Mouse (Mus musculus) midbrain, embryonic 16.5 days (tissue): Measurements from ENCODE around the gene Gucy2c. TPM values are rescaled to one million over a fixed set of nuclear protein-coding genes. Genes with fewer than 3 reads are reported as not detected.

ENCODE experiments used
- ATAC-seq: fragments of 200-750 bp; cut with Nextera tagmentation; 2 replicates; pipeline ENCODE4 v1.8.0; 2017; ENCODE audit warnings: moderate TSS enrichment
- H3K27ac ChIP-seq: fragments of 300-500 bp; sonication (generic); 2 replicates; pipeline ENCODE4 v1.5.1; 2014; ENCODE audit warnings: mild to moderate bottlenecking, low read length, mixed read lengths
- H3K27me3 ChIP-seq: fragments of 300-500 bp; sonication (generic); 2 replicates; pipeline ENCODE4 v1.6.1; 2014; ENCODE audit warnings: low read depth, low read length, mixed read lengths; ENCODE audit not compliant: control insufficient read depth, insufficient read depth
- H3K36me3 ChIP-seq: fragments of 300-500 bp; sonication (generic); 2 replicates; pipeline ENCODE4 v1.6.1; 2014; ENCODE audit warnings: mild to moderate bottlenecking, low read length, moderate library complexity, mixed read lengths; ENCODE audit not compliant: control insufficient read depth, insufficient read depth
- H3K4me1 ChIP-seq: fragments of 300-500 bp; sonication (generic); 2 replicates; pipeline ENCODE4 v1.6.1; 2014; ENCODE audit warnings: mild to moderate bottlenecking, low read length, mixed read lengths; ENCODE audit not compliant: control insufficient read depth, insufficient read depth
- H3K4me2 ChIP-seq: fragments of 300-500 bp; sonication (generic); 2 replicates; pipeline ENCODE4 v1.6.1; 2014; ENCODE audit warnings: mild to moderate bottlenecking, low read length, mixed read lengths
- H3K4me3 ChIP-seq: fragments of 300-500 bp; sonication (generic); 2 replicates; pipeline ENCODE4 v1.5.1; 2014; ENCODE audit warnings: low read depth, mild to moderate bottlenecking, low read length, moderate library complexity, mixed read lengths
- H3K9ac ChIP-seq: fragments of 300-500 bp; sonication (generic); 2 replicates; pipeline ENCODE4 v1.6.1; 2014; ENCODE audit warnings: low read depth, low read length, mixed read lengths
- H3K9me3 ChIP-seq: fragments of 300-500 bp; sonication (generic); replicated peaks from 2 replicates; pipeline ENCODE4 v1.6.1; 2014; ENCODE audit warnings: mild to moderate bottlenecking, low read length, mixed read lengths; ENCODE audit not compliant: control insufficient read depth, poor library complexity, severe bottlenecking
- WGBS: fragments of 180-500 bp; shearing (Covaris S2); extraction: QIAGEN DNeasy Blood & Tissue Kit; methylation state at CpG from one replicate; pipeline ENCODE4 v1.1.7; 2014; 5-methylcytosine and 5-hydroxymethylcytosine counted together
- polyA plus RNA-seq: library from polyadenylated mRNA; unstranded; fragments of >200 nt; fragmentation: Nextera tagmentation; extraction: Ambion mirVana; gene quantifications from 2 replicates; pipeline ENCODE4 v1.2.1, GENCODE M21; 2015

The Gucy2c gene
- polyA plus RNA-seq, 1 experiment from 2014 or later = 0.69 TPM

- H3K9me3 ChIP-seq = no peaks in the 10 kb centered on the region
- no peak for ATAC-seq
Measured at GRCm38 (mm10) chr6:136795850-136796249, 14.3 kb upstream of the Gucy2c start.

GRCm38 (mm10) chr6:136795110-136795509 lies 13.5 kb upstream of the Gucy2c start:
- H3K4me2 ChIP-seq = no peak overlapping the region
- no peak overlapping the region for H3K4me3 ChIP-seq
- H3K9ac ChIP-seq = no peak overlapping the region
- H3K9me3 ChIP-seq = no peaks in the 10 kb centered on the region
- H3K27me3 ChIP-seq = no peaks in the 10 kb centered on the region
- WGBS = 41% methylated on average over 1 of the region's 1 CpGs
- peaks cover 9% of the 10 kb centered on the region for H3K4me1 ChIP-seq
- no peak for ATAC-seq
- H3K27ac ChIP-seq = no peak overlapping the region
- no peaks in the 10 kb centered on the region for H3K36me3 ChIP-seq

More at GRCm38 (mm10) chr6:136795850-136796249, 14.3 kb upstream of the Gucy2c start:
- Histone ChIP-seq H3K4me1 (peaks cover 9% of the 10 kb centered on the region), H3K27ac (no peak overlapping the region), H3K27me3 (no peaks in the 10 kb centered on the region), H3K9ac (no peak overlapping the region), H3K36me3 (no peaks in the 10 kb centered on the region), H3K4me3 (no peak overlapping the region), H3K4me2 (no peak overlapping the region)
- 54% methylated on average over 6 of the region's 6 CpGs for WGBS

- 0 out of 2 replicates have a peak, but pooled peaks have one; percentile 36 for ATAC-seq
- Histone ChIP-seq H3K27me3 (no peaks in the 10 kb centered on the region), H3K4me3 (peak overlapping the region; percentile 29), H3K4me1 (peaks cover 9% of the 10 kb centered on the region), H3K27ac (no peak overlapping the region), H3K4me2 (peak overlapping the region; percentile 58), H3K36me3 (no peaks in the 10 kb centered on the region), H3K9me3 (no peaks in the 10 kb centered on the region), H3K9ac (no peak overlapping the region)
- under 1% methylated on average over 19 of the region's 24 CpGs for WGBS
Measured at GRCm38 (mm10) chr6:136793831-136794525, 12.4 kb upstream of the Gucy2c start.

- Histone ChIP-seq H3K4me2 (peak overlapping the region; percentile 58), H3K9me3 (no peaks in the 10 kb centered on the region), H3K36me3 (no peaks in the 10 kb centered on the region), H3K9ac (no peak overlapping the region), H3K27ac (no peak overlapping the region), H3K4me1 (peaks cover 9% of the 10 kb centered on the region), H3K27me3 (no peaks in the 10 kb centered on the region), H3K4me3 (peak overlapping the region; percentile 29)
- ATAC-seq = no peak
- WGBS = 29% methylated on average over 16 of the region's 16 CpGs
Measured at GRCm38 (mm10) chr6:136792884-136793758, 11.6 kb upstream of the Gucy2c start.

- H3K27ac ChIP-seq = no peak overlapping the region
- H3K36me3 ChIP-seq = no peaks in the 10 kb centered on the region
- no peak for ATAC-seq
Measured at GRCm38 (mm10) chr6:136789391-136789971, 7.9 kb upstream of the Gucy2c start.

GRCm38 (mm10) chr6:136782761-136783160 lies 1.2 kb upstream of the Gucy2c start:
- no peak overlapping the region for H3K27ac ChIP-seq
- H3K9ac ChIP-seq = no peak overlapping the region
- H3K9me3 ChIP-seq = no peaks in the 10 kb centered on the region
- no peaks in the 10 kb centered on the region for H3K4me1 ChIP-seq
- no peak overlapping the region for H3K4me2 ChIP-seq
- H3K36me3 ChIP-seq = no peaks in the 10 kb centered on the region
- H3K4me3 ChIP-seq = no peak overlapping the region
- no peak for ATAC-seq
- 68% methylated on average over 9 of the region's 9 CpGs for WGBS
- H3K27me3 ChIP-seq = no peaks in the 10 kb centered on the region

More at GRCm38 (mm10) chr6:136789391-136789971, 7.9 kb upstream of the Gucy2c start:
- no peak overlapping the region for H3K4me2 ChIP-seq
- H3K9ac ChIP-seq = no peak overlapping the region
- H3K4me1 ChIP-seq = peaks cover 9% of the 10 kb centered on the region
- H3K4me3 ChIP-seq = no peak overlapping the region
- H3K27me3 ChIP-seq = no peaks in the 10 kb centered on the region
- H3K9me3 ChIP-seq = no peaks in the 10 kb centered on the region
- WGBS = 82% methylated on average over 5 of the region's 5 CpGs

GRCm38 (mm10) chr6:136782146-136782545 lies 581 bp upstream of the Gucy2c start:
- H3K27me3 ChIP-seq = no peaks in the 10 kb centered on the region
- ATAC-seq = no peak
- no peak overlapping the region for H3K4me3 ChIP-seq
- no peaks in the 10 kb centered on the region for H3K9me3 ChIP-seq
- H3K4me2 ChIP-seq = no peak overlapping the region
- no peaks in the 10 kb centered on the region for H3K36me3 ChIP-seq
- no peak overlapping the region for H3K27ac ChIP-seq
- WGBS = 82% methylated on average over 12 of the region's 12 CpGs
- no peaks in the 10 kb centered on the region for H3K4me1 ChIP-seq
- no peak overlapping the region for H3K9ac ChIP-seq

- H3K9me3 ChIP-seq = no peaks in the 10 kb centered on the region
- WGBS = 87% methylated on average over 1 of the region's 1 CpGs
- H3K36me3 ChIP-seq = no peaks in the 10 kb centered on the region
- no peak overlapping the region for H3K4me3 ChIP-seq
- no peaks in the 10 kb centered on the region for H3K4me1 ChIP-seq
- H3K27ac ChIP-seq = no peak overlapping the region
- no peak for ATAC-seq
- H3K9ac ChIP-seq = no peak overlapping the region
- no peaks in the 10 kb centered on the region for H3K27me3 ChIP-seq
- H3K4me2 ChIP-seq = no peak overlapping the region
Measured at GRCm38 (mm10) chr6:136776392-136776791, 5.2 kb downstream of the Gucy2c start.
